Mouse (Mus musculus) cerebral cortex, adult 2 months (tissue): Measurements from ENCODE around the gene Gpr183.

Experiments used
- WGBS: fragments of 180-500 bp; shearing (Covaris S2); methylation state at CpG from one replicate; pipeline ENCODE4 v1.1.7; 2018; 5-methylcytosine and 5-hydroxymethylcytosine counted together

Gene Gpr183

DNA sequence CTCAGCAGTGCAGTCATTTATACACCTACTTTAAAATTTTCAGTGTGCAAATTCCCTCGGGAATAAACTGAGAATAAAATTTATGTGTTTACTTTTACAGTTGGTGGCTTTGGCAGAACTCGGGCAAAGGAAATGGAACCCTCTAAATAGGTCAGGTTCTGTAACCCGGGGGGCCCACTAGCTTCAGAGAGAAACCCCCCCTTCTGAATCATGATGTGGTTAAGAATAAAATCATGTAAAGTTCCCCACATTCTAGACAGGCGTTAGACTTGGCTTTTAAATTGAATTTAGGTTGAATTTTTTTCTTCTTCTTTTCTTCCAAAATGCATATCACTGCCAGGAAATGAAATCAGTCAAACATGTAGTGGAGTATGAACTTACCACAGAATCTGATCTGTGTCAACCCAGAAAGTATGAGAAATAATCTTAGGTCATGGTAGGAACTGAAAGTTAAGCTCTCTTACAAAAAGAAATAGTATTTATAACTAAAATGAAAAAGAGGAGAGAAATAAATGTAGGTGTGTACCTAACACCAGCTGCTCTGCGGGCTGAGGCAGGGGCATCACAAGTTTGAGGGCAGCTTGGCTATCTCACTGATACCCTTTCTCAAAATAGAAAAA, 9.7 kb downstream of the Gpr183 start:
- WGBS = 61% methylated on average over 5 of the region's 5 CpGs

DNA sequence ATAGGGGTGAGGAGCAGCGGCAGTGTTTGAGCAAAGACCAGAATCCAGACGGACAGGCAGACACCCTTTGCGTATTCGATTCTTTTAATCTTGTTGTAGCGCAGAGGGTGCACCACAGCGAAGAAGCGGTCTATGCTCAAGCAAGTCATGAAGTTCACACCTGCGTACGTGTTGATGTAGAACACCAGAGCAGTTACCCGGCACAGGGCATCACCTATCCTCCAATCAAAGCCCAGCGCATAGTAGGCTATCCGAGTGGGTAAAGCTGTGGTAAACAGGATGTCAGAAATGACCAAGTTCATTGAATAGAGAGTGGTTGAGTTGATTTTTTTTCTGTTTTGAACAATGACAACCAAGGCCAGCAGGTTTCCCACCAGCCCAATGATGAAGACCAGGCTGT, 10.4 kb downstream of the Gpr183 start:
- WGBS = 98% methylated on average over 12 of the region's 12 CpGs

DNA sequence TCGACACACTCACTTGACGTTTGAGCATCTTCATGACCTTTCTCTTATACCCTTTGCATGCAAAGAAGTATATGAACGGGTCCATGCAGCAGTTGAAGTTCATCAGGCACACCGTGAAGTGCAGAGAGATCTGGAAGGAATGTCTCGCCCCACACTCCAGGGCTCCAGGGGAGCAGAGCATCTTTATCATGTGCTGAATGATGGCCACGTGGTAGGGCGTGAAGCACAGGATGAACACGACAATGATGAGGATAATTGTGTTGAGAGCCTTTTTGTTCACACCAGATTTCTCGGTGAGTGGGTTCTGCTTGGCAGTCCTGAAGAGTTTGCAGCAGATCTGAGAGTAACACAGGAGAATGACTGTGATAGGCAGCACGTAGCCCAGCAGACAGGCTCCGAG, 10.9 kb downstream of the Gpr183 start:
- 82% methylated on average over 11 of the region's 11 CpGs for WGBS

DNA sequence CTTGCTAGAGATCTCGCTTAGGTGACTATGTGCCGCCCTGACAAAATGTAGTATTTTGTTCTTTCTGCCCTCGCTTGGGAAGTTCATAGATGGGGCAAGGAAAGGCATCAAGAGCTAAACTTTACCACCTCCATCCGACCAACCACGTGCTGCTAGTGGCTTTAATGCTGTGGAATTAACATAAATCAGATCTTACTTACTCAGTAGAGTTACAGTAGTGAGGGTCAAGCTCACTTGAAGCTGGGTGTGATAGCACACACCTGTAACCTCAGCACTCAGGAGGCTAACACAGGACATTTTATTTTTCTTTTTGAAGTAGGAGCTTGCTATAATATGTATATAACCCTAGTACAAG, 13.0 kb downstream of the Gpr183 start:
- WGBS = 95% methylated on average over 5 of the region's 5 CpGs

DNA sequence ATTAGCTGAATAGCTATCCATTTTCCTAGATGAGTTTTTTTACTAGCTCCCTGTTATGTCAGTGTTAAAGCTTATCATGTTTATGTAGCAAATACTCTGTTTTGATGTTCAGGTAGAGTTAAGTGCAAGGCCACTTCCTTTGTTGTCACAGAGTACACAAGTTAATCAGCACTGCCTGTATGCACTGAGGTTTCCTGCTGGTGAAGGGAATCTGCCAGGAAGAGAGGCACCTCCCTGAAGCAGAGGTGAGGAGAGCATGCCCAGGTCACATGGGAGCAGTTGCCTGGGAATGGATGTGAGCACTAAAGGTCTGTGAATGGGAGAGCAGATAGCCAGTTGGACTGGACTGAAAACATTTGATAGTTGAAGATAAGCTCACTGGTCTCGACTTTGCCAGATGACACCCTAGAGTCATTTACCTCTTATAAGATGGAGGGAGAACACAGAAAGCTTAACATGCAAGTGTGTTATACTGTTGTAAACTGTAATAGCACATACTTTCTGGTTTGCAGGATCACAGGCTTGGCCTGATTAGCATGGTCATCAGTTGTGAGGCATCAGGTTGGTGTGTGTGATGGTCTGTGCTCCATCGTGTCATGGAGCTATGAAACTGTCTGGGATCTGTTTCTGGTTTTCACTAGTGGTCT, 13.5 kb downstream of the Gpr183 start:
- 92% methylated on average over 2 of the region's 2 CpGs for WGBS

DNA sequence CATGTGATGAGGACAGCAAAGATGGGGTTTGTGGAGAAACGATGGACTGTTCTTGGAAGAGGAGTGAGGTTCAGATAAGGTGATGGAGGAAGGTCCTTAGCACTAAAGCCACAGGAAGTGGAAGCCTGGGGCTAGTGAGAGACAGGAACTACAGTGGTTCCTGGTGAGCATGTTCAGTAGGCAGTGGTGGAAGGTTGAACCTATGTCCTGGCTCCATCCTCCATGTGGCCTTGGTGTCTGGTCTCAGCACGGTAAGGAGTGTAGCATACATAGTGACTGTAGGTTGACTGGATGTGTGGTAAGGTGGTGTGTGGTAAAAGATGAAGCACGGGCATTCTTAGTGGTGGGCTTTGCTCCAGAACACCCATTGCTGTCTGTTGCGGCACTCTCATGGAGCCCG, 15.1 kb downstream of the Gpr183 start:
- WGBS = 78% methylated on average over 5 of the region's 5 CpGs

DNA sequence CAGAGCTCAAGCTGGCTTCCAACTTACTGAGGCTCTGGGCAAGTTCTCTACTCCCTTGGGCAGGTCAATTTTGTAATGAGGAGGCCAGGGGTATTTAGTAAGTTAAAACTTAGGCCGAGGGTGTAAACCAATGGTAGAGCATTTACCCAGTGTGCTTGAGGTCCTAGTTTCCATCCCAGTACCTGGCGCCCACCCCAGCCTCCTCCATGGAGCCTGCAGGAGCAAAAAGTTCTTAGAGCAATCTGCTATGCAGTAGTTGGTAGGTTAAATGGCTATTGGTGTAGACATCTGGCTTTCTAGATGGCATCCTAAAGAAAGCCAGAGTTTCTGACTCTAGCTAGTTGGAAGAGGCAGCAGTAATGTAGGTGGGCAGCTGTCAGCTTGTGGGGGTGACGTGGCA, 15.6 kb downstream of the Gpr183 start:
- 86% methylated on average over 3 of the region's 3 CpGs for WGBS

DNA sequence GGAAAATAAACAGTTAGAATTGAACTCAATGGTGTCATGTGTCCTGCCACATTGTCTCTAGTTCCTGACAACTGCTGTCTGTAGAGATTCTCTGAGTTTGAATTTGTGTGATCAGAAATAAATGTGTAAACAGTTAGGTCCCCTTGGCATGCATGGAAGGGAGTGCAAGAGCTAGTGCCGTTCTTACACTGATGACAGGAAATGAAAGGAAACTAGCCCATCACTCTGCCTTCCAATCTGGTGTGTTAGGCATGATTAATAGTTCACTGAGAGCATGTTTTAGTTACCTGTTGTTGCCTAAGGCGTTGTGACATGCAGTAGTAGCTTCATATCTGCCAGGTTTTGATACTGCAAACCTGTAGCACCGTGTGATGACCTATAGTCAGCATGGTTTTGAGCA, 17.0 kb downstream of the Gpr183 start:
- 91% methylated on average over 3 of the region's 3 CpGs for WGBS

DNA sequence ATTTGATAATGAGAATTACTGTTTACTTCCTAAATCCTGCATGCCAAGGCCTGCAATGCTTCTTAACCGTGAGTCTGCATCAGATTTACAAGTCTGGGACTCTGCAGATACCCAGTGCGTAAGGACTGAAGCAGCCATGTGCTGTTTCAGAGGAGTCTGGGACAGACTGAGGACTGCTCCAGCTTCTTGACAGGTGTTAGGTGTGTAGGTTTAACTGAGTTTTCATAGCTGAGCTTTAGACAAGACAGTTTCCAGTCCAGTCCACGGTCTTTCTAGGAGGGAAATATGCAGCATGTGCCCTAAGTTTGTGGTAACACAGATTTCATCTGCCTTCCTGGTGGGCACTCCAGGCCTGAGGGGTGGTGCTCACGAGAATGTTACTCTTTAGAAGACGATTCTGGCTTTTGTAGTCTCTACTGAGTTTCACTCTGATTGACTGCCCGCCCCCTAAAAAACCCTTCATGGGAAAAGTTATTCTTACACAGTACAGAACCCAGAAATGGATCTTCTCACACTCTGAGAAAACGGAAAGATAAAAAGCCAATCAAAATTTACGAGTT, 17.7 kb downstream of the Gpr183 start:
- 63% methylated on average over 8 of the region's 8 CpGs for WGBS

DNA sequence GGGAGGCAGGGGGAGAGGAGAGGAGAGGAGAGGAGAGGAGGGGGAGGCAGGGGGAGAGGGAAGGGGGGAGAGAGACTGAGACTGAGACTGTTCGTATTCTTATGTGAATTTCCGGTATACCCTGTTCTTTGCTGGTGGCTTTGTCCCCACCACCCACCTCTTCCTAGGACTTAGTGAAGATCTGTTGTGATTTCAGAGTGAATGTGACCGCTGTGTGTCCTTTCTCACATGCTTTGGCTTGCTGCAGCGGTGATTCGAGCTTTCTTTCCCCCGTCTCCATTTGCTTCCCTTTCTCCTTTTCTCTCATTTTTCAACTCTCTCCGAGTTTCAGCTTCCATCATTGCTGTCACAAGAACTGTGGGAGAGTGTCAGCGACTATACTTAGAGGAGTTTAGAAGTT, 18.3 kb downstream of the Gpr183 start:
- 35% methylated on average over 8 of the region's 8 CpGs for WGBS

DNA sequence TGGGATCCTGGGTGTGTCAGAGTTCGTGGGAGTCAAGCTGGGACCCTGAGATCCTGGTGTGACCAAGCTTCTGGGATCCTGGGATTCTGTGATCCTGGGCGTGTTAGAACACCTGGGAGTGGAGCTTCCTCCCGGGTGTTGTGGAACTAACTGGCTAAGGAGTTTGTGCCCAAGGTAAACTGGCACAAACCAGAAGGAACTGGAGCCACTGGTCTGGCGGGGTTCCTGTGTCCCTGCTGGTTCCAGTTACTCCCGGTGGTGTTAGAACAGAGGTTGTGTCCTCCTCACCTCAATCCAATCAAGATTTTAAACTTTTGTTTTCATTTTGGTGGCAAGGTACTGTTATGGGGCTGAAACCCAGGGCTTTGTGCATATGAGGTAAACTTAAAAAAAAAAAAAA, 18.9 kb downstream of the Gpr183 start:
- 85% methylated on average over 5 of the region's 5 CpGs for WGBS

DNA sequence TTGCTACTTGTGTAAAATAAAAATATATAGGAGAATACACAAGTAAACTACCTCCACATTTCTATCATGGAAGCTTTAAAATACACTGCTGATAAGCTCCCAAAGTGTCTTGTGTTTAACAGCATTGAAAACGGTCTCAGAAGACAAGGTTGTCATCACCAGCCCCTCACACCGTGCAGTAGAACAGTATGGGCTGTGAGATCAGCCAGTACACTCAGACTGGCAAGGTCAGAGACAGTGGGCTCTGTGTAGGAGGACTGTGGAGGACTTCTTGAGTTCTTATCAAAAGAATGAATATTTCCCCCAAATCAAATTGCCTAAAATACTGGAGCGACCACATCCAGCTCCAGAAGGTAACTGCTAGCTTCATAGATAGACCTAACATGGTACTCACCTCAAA, 25.4 kb downstream of the Gpr183 start:
- WGBS = 75% methylated on average over 3 of the region's 3 CpGs

DNA sequence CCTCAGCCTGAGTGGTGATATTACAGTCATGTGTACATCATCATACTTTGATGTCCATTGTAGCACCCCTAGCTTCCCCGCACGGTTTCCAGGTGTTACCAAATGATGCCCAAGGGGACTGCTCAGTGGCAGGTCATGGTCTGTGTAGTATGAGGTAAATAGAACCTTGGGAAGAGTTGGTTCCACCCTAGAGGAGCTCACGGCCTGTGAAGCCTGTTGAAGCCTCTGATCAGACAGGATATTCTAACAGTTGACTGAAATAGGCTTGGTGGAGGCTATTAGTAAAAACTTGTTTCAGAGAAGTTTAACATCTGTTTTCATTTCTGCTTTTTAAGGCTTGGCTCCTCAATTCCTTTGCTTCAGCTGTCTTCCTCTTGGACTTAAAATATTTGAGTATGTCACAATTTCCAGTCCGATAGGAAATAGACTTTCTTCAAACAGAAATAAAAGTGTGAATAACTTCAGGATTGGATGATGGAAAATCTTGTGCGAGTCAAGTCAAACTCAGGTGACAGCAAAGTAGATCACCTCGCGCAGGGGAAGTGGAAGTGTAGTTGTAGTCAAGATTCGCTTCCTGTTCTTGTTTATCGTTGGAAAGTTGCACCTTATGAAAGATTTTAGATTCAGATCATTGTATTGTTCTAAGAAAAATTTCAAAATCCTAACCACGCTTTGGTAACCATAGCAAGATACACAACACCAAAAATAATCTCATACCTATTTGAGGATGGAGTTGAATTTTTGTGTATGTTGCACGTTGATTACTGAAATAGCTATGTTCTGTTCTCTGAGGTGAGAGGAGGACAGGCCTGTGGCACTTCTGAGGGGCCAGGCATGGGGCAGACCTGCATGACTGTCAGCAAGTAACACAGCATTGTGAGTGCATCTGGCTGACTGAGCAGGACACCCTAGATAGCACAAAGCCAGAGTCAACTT, 26.5 kb downstream of the Gpr183 start:
- 76% methylated on average over 11 of the region's 11 CpGs for WGBS

DNA sequence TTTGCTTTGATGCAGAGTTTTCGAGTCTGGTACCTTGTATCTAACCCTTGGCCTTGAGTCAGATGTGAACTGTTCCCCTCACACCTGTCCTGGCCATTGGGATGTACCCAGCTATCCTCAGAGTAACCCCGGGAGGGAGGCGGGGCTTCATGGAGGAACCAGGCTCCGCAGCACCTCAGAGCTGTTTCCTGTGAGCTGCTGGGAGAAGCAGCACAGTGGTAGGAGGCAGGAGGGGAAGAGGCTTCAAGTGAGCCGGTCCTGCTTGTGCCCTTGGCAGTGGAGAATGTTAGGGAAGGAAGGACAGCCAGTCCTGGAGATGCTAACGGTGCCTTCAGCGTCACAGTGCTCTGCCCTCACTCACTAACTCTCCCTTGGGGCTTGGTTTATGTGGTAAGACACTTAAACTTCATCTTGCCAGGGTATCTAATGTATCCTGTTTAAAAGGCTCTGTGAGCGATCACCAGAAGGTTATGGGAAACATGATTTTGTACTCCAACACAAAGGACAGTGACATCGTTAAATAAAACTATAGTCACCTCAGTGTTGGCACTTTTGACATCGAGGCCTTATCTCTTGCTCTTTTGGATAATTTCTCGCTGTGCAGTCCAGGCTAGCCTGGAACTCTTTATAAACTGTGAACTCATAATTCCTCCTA, 27.3 kb downstream of the Gpr183 start:
- 81% methylated on average over 11 of the region's 11 CpGs for WGBS

DNA sequence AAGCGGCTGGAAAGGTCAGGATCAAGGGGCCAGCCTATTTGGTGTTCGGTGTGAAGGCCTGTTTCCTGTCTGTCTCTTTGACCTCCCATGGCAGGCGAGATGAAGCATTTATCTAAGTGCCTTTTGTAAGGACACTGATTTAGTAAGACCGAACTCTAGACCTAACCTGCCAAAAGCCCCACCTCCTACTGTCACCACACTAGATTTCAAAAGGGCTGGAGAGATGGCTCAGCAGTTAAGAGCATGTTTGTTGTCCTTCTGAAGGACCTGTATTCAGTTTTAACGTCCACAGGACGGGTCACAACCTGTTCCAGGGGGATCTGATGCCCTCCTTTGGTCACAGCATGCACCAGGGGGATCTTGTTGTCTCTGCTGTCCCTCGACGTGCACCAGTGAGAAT, 28.1 kb downstream of the Gpr183 start:
- 81% methylated on average over 8 of the region's 8 CpGs for WGBS

DNA sequence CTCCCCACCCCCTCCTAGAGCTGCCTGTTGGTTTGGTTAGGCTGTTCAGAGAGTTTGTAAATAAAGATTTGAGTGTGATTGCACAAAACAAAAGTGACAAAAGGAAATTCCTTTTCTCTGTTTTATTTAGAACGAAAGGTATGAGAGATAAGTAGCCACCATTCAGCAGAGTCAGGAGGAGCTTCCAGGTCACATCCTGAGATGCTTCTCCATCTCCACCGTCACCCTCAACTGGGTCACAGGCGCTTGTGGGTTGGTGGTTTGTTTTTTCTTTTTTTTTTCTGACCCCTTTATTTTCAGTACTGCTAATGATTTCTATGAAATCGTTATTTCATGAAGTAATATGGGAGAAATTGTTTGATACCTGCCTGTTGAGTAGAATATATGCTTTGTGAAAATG, 28.6 kb downstream of the Gpr183 start:
- WGBS = 93% methylated on average over 4 of the region's 4 CpGs

DNA sequence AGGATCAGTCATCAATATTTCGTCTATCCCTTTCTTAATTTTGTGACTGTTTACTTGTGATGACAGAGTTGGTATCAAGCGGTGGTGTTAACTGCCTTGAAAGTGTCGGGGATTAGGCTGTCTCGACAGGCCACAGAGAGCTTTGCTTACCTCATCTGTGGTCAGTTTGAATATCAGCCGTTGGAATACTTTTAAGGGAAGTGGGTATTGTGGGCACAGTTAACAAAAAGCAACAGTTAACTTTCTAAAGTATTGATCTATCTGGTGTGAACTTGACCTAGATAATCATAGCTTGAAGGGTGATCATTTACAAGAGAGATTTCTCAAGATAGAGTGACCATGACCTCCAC, 30.4 kb downstream of the Gpr183 start:
- WGBS = 91% methylated on average over 5 of the region's 5 CpGs

DNA sequence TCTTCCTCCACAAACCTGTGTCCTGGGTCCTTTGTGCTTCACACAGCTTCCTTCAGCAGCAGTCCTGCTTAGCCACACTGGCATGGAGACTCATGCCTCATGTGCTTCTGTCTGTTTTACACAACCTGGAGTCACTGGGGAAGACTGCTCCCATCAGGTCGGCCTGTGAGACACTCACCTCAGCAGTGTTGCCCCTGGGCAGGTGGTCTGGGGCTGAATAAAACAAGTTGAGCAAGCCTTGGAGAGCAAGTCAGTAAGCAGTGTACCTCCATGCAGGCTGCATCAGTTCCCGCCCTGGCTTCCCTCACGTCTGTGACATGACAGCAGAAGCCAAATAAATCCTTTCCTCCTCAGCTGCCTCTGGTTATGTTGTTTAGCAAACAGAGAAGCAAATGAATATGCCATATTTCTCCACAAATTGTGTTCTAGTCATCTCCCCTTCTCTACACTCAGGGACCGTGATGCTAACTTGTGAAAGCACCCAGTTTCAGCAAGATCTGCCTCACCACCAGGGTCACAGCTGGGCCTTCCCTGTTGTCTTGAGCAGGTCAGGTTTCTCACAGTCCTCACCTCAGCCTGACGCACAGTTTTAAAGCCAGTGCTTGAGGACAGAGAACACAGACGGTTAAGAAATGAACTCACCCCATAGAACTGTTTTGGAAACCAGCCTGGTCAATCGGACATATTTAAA, 30.9 kb downstream of the Gpr183 start:
- 96% methylated on average over 7 of the region's 7 CpGs for WGBS

DNA sequence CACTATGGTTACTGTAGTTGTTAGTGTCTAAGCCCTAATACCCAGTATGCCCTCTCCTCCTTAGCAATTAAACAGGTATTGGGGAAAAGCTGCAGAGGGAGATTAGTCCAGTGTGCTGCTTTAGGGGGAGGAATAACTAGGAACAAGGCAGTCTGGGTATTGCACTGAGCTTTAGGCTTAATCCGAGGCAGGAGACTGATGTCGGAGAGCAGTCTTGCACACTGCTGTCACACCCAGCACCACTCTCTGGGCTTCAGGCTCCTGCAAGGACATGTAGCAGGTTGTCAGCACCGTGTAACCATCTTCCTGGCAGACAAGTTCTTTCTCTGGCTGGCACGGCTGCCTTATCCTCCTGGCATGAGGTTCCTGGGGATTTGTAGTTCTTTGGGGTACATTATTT, 32.8 kb downstream of the Gpr183 start:
- 78% methylated on average over 4 of the region's 4 CpGs for WGBS

DNA sequence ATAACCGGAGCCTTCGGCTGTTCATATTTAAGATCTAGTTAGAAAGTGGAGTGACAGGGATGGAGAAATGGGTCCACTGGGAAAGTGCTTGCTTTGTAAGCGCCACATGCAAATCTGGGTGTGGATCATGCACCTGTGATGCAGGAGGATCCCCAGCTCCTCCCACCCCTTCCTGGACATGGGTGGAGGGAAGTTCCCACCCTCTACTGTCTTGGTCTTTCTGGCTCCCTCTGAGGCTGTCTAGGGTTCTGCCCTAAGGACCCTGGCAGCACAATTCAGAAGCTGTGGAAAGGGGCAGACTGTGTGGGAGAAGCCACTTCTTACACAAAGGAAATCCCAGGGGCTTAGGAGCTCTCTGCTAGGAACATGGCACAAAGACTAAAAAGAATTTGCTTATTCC, 33.4 kb downstream of the Gpr183 start:
- 92% methylated on average over 3 of the region's 3 CpGs for WGBS

DNA sequence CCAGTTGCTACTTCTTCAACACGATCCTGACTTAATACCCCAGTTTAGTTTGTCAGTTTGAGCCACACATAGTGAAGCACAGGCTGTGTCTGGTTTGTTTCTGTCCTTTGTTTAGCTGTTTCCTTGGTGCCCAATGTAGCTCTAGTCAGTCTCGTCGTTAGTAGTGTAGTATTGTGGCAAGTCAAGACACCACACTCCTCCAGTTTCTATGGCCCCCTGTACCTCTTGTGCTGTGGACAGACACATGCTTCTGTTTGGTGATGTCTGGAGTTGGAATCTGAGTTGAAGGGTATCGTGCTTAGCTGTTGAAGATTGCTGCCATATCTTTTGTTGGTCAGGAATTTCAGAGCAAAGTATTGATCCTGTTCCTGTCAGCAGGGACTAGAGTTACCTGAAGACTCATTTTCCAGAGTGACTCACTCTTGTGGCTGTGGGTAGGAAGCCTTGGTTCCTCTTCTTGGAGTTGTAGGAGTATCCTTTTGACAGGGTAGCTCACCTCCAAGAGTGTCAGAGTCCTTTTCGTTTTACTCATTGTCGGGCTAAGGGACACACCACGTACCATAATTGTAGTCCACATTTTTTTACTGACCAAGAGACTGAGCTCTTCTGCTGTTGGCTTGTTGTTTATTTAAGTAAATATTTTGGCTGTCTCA, 34.1 kb downstream of the Gpr183 start:
- WGBS = 72% methylated on average over 7 of the region's 7 CpGs
